Mouse (Mus musculus): Measurements from ENCODE around the gene Nabp2. TPM values are rescaled to one million over a fixed set of nuclear protein-coding genes. Genes with fewer than 3 reads are reported as not detected.

Nabp2 gene
- polyA plus RNA-seq, 1 experiment from 2014 or later = 60.1 TPM

DNA sequence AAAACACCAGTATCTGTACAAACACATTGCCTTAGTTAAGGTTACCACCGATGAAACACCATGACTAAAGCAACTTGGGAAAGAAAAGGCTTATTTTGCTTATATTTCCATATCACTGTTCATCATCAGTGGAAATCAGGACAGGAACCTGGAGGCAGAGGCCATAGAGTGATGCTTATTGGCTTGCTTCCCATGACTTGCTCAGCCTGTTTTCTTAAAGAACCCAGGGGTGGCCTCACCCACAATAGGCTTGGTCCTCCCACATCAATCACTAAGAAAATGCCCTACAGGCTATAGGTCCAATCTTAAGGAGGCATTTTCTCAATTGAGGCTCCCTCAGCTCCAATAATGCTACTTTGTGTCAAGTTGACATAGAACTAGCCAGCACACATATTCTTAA is 31.4 kb upstream of the Nabp2 start:
- H3K36me3 ChIP-seq = peaks cover 36% of the 10 kb centered on the region
- no peaks in the 10 kb centered on the region for H3K9me3 ChIP-seq
- no peak for ATAC-seq (ENCODE audit: insufficient number of reproducible peaks, low FRiP score, low TSS enrichment, low read depth)
- H3K9ac ChIP-seq = no peak overlapping the region
- H3K27ac ChIP-seq = no peak overlapping the region
- H3K4me3 ChIP-seq = no peak overlapping the region
- H3K27me3 ChIP-seq = no peaks in the 10 kb centered on the region
- H3K4me2 ChIP-seq = no peak overlapping the region
- WGBS = 81% methylated on average over 1 of the region's 1 CpGs
- no peaks in the 10 kb centered on the region for H3K4me1 ChIP-seq

DNA sequence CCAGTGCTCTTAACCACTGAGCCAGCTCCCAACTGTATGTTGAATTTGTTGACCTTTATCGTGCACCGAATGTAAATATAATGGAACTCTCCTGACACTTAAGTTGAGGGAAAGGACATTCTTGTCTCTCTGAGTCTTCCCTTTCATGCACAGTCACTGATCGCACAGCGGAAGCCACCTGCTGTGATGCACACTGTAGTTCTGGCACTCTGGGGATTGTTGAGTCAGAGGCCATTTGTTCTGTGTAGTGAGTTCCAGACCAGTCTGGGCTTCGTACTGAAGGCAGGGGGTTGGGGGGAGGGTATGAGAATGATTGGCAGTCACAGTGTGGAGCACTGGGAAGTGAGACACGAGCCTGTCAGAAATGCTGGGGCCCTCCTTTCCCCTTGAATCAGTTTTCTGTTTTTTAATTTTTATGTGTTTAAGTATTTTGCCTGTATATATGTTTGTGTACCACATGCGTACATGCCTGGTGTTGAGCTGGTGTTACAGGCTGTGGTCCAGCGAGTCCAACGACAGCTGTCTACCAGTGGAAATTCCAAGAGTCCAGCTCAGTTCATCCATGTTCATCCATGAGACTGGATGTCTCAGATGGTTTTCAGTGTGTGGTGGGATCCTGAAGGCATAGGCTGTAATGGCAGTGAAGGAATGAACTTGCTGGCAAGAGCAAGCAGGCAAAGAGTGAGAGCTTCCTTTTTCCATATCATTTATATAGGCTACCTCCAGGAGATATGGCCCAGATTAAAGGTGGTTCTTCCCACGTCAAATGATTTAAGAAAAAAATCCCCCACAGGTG is 30.2 kb upstream of the Nabp2 start:
- H3K4me1 ChIP-seq = no peaks in the 10 kb centered on the region
- no peak overlapping the region for H3K4me3 ChIP-seq
- H3K9me3 ChIP-seq = no peaks in the 10 kb centered on the region
- peaks cover 46% of the 10 kb centered on the region for H3K36me3 ChIP-seq
- 93% methylated on average over 10 of the region's 10 CpGs for WGBS
- H3K27ac ChIP-seq = no peak overlapping the region
- H3K4me2 ChIP-seq = no peak overlapping the region
- no peak overlapping the region for H3K9ac ChIP-seq
- no peaks in the 10 kb centered on the region for H3K27me3 ChIP-seq
- ATAC-seq (ENCODE audit: insufficient number of reproducible peaks, low FRiP score, low TSS enrichment, low read depth) = no peak

DNA sequence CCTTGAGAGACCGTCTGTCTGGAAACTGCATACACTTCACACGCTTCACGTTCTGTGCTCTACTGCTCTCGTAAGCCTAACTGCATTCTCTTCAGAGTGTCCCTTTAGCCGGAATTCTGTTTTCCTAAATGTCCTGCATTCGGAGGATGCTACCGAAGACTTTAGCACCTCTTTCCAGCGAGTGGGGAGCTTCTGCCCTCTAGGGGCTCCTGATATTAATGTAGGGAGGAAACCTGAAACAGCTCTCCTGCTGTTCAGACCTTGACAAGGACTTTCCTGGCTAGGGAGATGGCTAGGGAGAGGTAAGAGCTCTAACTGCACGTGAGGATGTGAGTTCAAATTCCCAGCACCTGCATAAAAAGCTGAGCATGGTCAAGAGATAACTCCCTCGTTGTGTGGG is 29.1 kb upstream of the Nabp2 start:
- no peak overlapping the region for H3K4me3 ChIP-seq
- H3K36me3 ChIP-seq = peaks cover 57% of the 10 kb centered on the region
- no peak overlapping the region for H3K9ac ChIP-seq
- no peaks in the 10 kb centered on the region for H3K4me1 ChIP-seq
- WGBS = 63% methylated on average over 10 of the region's 10 CpGs
- no peak overlapping the region for H3K4me2 ChIP-seq
- ATAC-seq (ENCODE audit: insufficient number of reproducible peaks, low FRiP score, low TSS enrichment, low read depth) = no peak
- H3K27me3 ChIP-seq = no peaks in the 10 kb centered on the region
- H3K9me3 ChIP-seq = no peaks in the 10 kb centered on the region
- no peak overlapping the region for H3K27ac ChIP-seq

DNA sequence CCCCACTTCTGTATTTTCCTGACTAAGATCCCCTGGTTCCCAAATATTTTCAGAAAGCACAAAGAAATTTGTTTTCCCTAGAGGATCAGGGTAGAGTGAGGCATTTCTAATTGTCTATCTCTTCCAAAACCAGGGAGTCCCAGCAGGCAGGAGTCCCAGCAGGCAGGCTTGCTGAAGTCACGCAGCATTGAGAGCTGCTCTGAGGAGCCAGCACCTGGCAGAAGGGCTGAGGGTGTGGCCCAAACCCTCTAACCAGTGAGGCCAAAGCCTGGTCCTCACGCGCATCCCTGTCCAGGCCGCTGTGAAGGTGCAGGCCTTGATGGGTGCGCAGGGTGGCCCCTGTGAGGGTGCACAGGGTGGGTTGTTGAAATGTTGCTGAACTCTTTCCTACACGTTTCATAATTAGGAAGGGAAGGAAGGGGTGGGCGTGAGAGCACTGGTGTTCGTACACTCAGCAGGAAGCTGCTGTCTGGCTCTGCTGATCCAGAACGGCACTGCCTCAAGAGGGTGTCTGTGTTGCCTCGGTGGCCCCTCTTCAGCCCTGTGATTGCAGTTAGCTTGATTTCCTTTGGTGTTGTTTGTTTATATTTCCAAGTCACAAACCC is 27.5 kb upstream of the Nabp2 start:
- Histone ChIP-seq H3K9me3 (no peaks in the 10 kb centered on the region), H3K4me1 (no peaks in the 10 kb centered on the region), H3K27me3 (no peaks in the 10 kb centered on the region), H3K9ac (no peak overlapping the region), H3K4me2 (no peak overlapping the region), H3K4me3 (no peak overlapping the region), H3K27ac (no peak overlapping the region), H3K36me3 (peaks cover 71% of the 10 kb centered on the region)
- no peak for ATAC-seq (ENCODE audit: insufficient number of reproducible peaks, low FRiP score, low TSS enrichment, low read depth)
- 61% methylated on average over 10 of the region's 10 CpGs for WGBS

DNA sequence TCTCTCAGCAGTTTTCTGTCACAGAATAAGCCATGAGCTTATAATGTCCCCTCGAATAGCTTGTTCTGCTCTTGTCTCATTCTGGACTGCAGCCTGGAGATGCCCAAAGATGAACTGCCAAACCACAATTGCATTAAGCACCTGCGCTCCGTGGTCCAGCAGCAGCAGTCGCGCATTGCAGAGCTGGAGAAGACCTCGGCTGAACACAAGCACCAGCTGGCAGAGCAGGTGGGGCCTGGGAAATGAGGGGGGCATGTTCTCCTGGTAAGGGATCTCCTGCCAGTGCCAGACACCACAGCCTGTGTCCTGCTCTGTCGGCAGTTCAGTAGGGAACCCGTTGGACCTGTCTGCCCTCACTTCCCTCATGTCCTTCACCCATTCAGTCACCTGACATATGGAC is 25.1 kb upstream of the Nabp2 start:
- WGBS = 87% methylated on average over 8 of the region's 8 CpGs
- no peak for ATAC-seq (ENCODE audit: insufficient number of reproducible peaks, low FRiP score, low TSS enrichment, low read depth)

DNA sequence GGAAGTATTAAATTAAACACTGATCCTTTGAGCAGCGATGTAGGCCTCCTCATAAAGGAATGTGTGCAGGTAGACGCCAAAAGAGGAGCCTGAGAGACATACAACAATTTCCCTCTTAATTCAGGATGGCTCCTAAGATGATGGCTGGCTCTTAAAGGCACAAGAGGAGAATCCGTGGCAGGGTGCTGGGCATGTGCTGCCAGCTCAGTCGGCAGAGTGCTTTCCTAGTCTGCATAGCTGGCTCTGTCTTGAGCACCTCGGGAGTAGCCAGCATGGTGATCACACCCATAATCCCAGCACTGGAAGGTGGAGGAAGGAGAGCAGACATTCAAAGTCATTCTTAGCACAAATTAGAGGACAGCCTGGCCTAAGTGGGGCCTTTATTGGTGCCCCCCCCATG is 24.6 kb upstream of the Nabp2 start:
- Histone ChIP-seq H3K9me3 (no peaks in the 10 kb centered on the region), H3K4me3 (no peak overlapping the region), H3K27me3 (no peaks in the 10 kb centered on the region), H3K36me3 (peaks cover 76% of the 10 kb centered on the region), H3K27ac (no peak overlapping the region), H3K4me2 (no peak overlapping the region), H3K4me1 (no peaks in the 10 kb centered on the region), H3K9ac (no peak overlapping the region)
- ATAC-seq (ENCODE audit: insufficient number of reproducible peaks, low FRiP score, low TSS enrichment, low read depth) = no peak
- WGBS = 79% methylated on average over 5 of the region's 5 CpGs

More for the DNA sequence above, 25.1 kb upstream of the Nabp2 start:
- no peak overlapping the region for H3K27ac ChIP-seq
- H3K4me2 ChIP-seq = no peak overlapping the region
- no peak overlapping the region for H3K4me3 ChIP-seq
- no peak overlapping the region for H3K9ac ChIP-seq
- H3K36me3 ChIP-seq = peaks cover 72% of the 10 kb centered on the region
- H3K4me1 ChIP-seq = no peaks in the 10 kb centered on the region
- no peaks in the 10 kb centered on the region for H3K27me3 ChIP-seq
- no peaks in the 10 kb centered on the region for H3K9me3 ChIP-seq

DNA sequence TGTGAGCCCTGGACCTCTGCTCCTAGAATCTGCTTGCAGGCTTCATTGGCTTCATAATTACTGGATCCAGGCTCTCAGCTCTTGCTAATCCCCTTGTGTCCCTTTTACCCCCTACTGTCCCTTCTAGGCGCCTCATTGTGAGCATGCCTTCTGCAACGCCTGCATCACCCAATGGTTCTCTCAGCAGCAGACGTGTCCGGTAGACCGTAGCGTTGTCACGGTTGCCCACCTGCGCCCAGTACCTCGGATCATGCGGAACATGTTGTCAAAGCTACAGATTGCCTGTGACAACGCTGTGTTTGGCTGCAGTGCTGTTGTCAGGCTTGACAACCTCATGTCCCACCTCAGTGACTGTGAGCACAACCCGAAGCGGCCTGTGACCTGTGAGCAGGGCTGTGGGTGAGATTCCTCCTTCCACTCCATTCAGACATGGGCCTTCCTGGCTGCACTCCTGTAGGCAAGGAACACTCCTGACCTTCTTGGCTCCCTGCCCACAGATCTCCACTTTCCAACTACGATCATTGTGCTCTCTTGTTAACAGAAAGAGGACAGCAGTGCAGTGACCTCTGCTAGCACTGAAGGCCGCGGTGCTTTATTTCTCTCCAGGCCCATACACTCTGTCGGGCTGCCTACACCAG is 24.0 kb upstream of the Nabp2 start:
- WGBS = 90% methylated on average over 17 of the region's 17 CpGs
- Histone ChIP-seq H3K36me3 (peaks cover 76% of the 10 kb centered on the region), H3K9ac (no peak overlapping the region), H3K27me3 (no peaks in the 10 kb centered on the region), H3K27ac (no peak overlapping the region), H3K4me1 (no peaks in the 10 kb centered on the region), H3K4me2 (no peak overlapping the region), H3K4me3 (no peak overlapping the region), H3K9me3 (no peaks in the 10 kb centered on the region)
- no peak for ATAC-seq (ENCODE audit: insufficient number of reproducible peaks, low FRiP score, low TSS enrichment, low read depth)

DNA sequence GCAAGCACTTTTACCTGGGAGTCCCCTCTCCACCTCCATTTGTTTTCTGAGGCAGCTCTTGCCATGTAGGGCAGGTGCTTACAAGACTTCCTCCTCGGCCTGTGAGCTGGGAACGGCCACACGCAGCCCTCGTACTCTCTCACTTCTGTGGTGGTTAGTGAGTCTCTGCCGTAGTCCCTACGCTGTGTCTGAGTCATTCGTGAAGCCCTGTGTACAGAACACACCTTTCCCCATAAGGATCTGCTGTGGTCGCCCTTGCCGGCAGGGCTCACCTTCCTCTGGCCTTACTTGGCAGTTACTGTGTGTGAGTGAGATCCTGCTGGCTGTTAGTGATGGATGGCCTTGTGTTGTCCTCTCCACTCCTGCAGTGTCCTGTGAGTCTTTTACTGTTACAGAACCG is 23.4 kb upstream of the Nabp2 start:
- no peaks in the 10 kb centered on the region for H3K4me1 ChIP-seq
- no peak overlapping the region for H3K4me2 ChIP-seq
- no peaks in the 10 kb centered on the region for H3K27me3 ChIP-seq
- no peak overlapping the region for H3K27ac ChIP-seq
- no peak for ATAC-seq (ENCODE audit: insufficient number of reproducible peaks, low FRiP score, low TSS enrichment, low read depth)
- WGBS = 88% methylated on average over 10 of the region's 10 CpGs
- H3K36me3 ChIP-seq = peaks cover 76% of the 10 kb centered on the region
- H3K9ac ChIP-seq = no peak overlapping the region
- no peaks in the 10 kb centered on the region for H3K9me3 ChIP-seq
- H3K4me3 ChIP-seq = no peak overlapping the region

DNA sequence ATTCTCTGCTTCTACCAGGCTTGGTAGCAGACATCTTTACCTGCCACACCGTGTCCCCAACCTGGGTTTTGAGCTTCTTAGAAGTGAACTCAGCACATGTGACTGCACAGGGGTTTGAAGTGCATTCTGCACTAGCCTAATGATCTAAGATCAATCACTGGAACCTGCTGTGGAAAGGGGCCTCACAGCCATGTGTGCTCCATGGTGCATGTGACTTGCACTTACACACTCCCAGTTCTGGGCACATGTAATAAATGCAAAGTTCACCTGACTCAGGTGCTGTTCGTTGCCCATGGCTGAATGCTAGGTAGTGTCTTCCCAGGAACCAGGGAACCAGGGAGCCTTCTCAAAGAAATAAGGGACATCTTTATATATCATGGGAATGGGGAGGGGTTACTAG is 22.1 kb upstream of the Nabp2 start:
- ATAC-seq (ENCODE audit: insufficient number of reproducible peaks, low FRiP score, low TSS enrichment, low read depth) = no peak
- WGBS = 92% methylated on average over 2 of the region's 2 CpGs
- H3K4me2 ChIP-seq = no peak overlapping the region
- H3K4me3 ChIP-seq = no peak overlapping the region
- H3K36me3 ChIP-seq = peaks cover 78% of the 10 kb centered on the region
- no peaks in the 10 kb centered on the region for H3K27me3 ChIP-seq
- H3K27ac ChIP-seq = no peak overlapping the region
- no peaks in the 10 kb centered on the region for H3K9me3 ChIP-seq
- H3K4me1 ChIP-seq = no peaks in the 10 kb centered on the region
- no peak overlapping the region for H3K9ac ChIP-seq

DNA sequence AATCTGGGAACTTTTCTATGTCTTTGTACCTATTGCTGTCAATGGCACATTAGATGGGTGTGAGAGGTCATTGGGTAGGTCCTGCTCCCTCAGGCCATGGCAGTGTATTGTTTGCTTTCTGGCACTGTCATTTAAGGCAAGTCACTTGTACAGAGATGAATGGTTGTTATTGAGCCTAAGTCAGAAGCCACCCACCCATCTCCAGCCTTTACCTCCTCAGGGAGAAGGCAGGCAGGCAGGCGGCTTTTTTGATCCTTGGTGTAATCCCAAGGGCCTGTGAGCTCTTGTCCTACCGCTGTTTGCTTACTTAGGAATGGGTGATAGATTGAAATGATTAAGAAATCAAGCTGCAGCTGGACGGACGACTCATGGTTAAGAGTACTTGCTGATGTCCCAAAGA is 18.2 kb upstream of the Nabp2 start:
- no peak overlapping the region for H3K27ac ChIP-seq
- no peak overlapping the region for H3K4me2 ChIP-seq
- no peaks in the 10 kb centered on the region for H3K9me3 ChIP-seq
- H3K27me3 ChIP-seq = no peaks in the 10 kb centered on the region
- no peak overlapping the region for H3K9ac ChIP-seq
- WGBS = 78% methylated on average over 4 of the region's 4 CpGs
- peaks cover 61% of the 10 kb centered on the region for H3K36me3 ChIP-seq
- ATAC-seq (ENCODE audit: insufficient number of reproducible peaks, low FRiP score, low TSS enrichment, low read depth) = no peak
- no peak overlapping the region for H3K4me3 ChIP-seq
- no peaks in the 10 kb centered on the region for H3K4me1 ChIP-seq

DNA sequence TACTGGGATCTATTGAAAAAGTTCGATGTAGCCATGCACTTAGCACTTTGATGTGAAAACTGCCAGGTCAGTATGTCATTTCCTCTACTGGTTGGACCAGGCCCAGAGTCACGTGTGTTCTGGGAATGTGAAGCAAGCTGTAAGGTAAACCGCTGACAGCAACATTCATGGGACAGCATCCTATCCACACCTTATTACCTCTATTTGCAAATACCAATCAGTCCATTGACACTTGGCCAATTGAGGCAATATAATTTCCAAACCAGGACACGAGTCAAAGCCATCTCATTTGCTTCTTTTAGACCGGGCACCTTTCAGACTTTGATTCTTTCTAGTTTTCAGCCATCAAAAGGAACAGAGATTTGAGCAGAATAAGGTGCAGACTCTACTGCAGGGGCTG is 17.8 kb upstream of the Nabp2 start:
- no peaks in the 10 kb centered on the region for H3K27me3 ChIP-seq
- no peak for ATAC-seq (ENCODE audit: insufficient number of reproducible peaks, low FRiP score, low TSS enrichment, low read depth)
- no peak overlapping the region for H3K9ac ChIP-seq
- H3K4me3 ChIP-seq = no peak overlapping the region
- H3K4me2 ChIP-seq = no peak overlapping the region
- peaks cover 60% of the 10 kb centered on the region for H3K36me3 ChIP-seq
- 87% methylated on average over 5 of the region's 5 CpGs for WGBS
- no peak overlapping the region for H3K27ac ChIP-seq
- no peaks in the 10 kb centered on the region for H3K9me3 ChIP-seq
- H3K4me1 ChIP-seq = no peaks in the 10 kb centered on the region

DNA sequence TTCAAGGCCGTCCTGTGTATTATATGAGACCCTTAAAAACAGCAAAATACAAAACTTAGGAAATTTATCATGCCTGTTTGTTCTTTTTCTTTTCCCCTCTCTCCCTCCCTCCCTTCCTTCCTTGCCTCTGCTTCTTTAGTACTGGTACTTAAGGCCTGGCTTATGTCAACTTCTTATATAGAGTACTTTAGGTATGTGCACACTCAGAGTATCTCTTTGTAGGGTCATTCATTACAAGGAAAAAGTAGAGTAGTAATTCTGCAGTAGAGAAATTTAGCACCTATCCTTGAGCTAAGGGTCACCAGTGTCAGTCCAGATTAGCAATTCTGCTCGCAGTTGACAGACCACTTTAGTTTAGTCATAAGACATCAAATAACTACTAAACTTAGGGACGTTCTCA is 14.0 kb upstream of the Nabp2 start:
- Histone ChIP-seq H3K36me3 (peaks cover 75% of the 10 kb centered on the region), H3K4me2 (no peak overlapping the region), H3K4me3 (no peak overlapping the region), H3K9ac (no peak overlapping the region), H3K4me1 (no peaks in the 10 kb centered on the region), H3K27ac (no peak overlapping the region), H3K27me3 (no peaks in the 10 kb centered on the region), H3K9me3 (no peaks in the 10 kb centered on the region)
- no peak for ATAC-seq (ENCODE audit: insufficient number of reproducible peaks, low FRiP score, low TSS enrichment, low read depth)
- WGBS = 82% methylated on average over 3 of the region's 3 CpGs

Measured in limb, embryonic 15.5 days (tissue).